Mouse (Mus musculus) embryonic facial prominence, embryonic 10.5 days (tissue): ENCODE measurements at regions not wholly inside any gene's neighbourhood (a gene's known extent, or its start where the extent isn't known, plus 50 kb on each side); places are given as distances from the start of the nearest gene placed in this dataset.

Experiments used
- DNase-seq: peaks from one replicate; pipeline ENCODE4 v3.0.0-alpha.2; 2017; ENCODE audit warnings: low spot score
- H3K27ac ChIP-seq: fragments of 300-500 bp; sonication (generic); replicated peaks from 2 replicates; pipeline ENCODE4 v1.5.1; 2016; ENCODE audit warnings: mild to moderate bottlenecking
- H3K27me3 ChIP-seq: fragments of 300-500 bp; sonication (generic); replicated peaks from 2 replicates; pipeline ENCODE4 v1.6.1; 2016; ENCODE audit warnings: low read depth, mild to moderate bottlenecking; ENCODE audit not compliant: poor library complexity, severe bottlenecking
- H3K36me3 ChIP-seq: fragments of 300-500 bp; sonication (generic); replicated peaks from 2 replicates; pipeline ENCODE4 v1.6.1; 2016; ENCODE audit warnings: mild to moderate bottlenecking, moderate library complexity
- H3K4me1 ChIP-seq: fragments of 300-500 bp; sonication (generic); 2 replicates; pipeline ENCODE4 v1.6.1; 2016
- H3K4me3 ChIP-seq: fragments of 300-500 bp; sonication (generic); 2 replicates; pipeline ENCODE4 v1.5.1; 2016; ENCODE audit warnings: mild to moderate bottlenecking, moderate library complexity
- H3K9me3 ChIP-seq: fragments of 300-500 bp; sonication (generic); 2 replicates; pipeline ENCODE4 v1.6.1; 2016; ENCODE audit warnings: mild to moderate bottlenecking
- WGBS: fragments of 180-500 bp; shearing (Covaris S2); methylation state at CpG from one replicate; pipeline ENCODE4 v1.1.7; 2016; 5-methylcytosine and 5-hydroxymethylcytosine counted together

GRCm38 (mm10) chr15:70675549-70675948, 3158.8 kb upstream of the Gm6569 start:
- Histone ChIP-seq H3K27me3 (no peaks in the 10 kb centered on the region), H3K9me3 (no peaks in the 10 kb centered on the region), H3K4me1 (no peaks in the 10 kb centered on the region), H3K4me3 (no peak overlapping the region), H3K27ac (no peak overlapping the region), H3K36me3 (no peaks in the 10 kb centered on the region)
- DNase-seq = no peak
- WGBS = 80% methylated on average over 1 of the region's 1 CpGs

DNA sequence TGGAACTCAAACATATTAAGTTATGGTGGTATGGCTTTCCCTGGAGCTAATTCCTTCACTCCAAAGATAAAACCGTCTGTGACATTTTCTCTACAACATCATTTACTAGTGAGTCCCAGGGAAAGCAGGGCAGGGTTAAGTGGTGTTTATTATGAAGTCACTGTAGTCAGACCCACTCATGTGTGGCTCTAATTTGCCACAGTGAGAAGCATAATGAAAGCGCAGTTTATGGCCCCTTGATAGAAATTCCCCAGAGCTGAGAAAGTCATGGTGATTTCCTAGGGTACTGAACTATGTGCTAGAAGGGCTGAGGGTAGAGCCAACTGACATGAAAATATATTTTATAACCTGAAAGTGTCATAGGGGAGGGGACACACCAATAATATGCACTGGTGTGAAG, 3129.8 kb upstream of the Gm6569 start:
- no peaks in the 10 kb centered on the region for H3K27me3 ChIP-seq
- no peaks in the 10 kb centered on the region for H3K4me1 ChIP-seq
- no peak overlapping the region for H3K4me3 ChIP-seq
- H3K27ac ChIP-seq = no peak overlapping the region
- no peaks in the 10 kb centered on the region for H3K36me3 ChIP-seq
- no peaks in the 10 kb centered on the region for H3K9me3 ChIP-seq
- 86% methylated on average over 2 of the region's 2 CpGs for WGBS
- DNase-seq = no peak

GRCm38 (mm10) chr15:70713736-70714135, 3120.6 kb upstream of the Gm6569 start:
- peak; percentile 14 for DNase-seq
- Histone ChIP-seq H3K9me3 (no peaks in the 10 kb centered on the region), H3K27ac (no peak overlapping the region), H3K4me3 (no peak overlapping the region), H3K4me1 (no peaks in the 10 kb centered on the region), H3K27me3 (no peaks in the 10 kb centered on the region), H3K36me3 (no peaks in the 10 kb centered on the region)

GRCm38 (mm10) chr15:70727361-70727885, 3106.9 kb upstream of the Gm6569 start:
- Histone ChIP-seq H3K27me3 (no peaks in the 10 kb centered on the region), H3K4me3 (no peak overlapping the region), H3K36me3 (no peaks in the 10 kb centered on the region), H3K27ac (no peak overlapping the region), H3K9me3 (no peaks in the 10 kb centered on the region), H3K4me1 (no peaks in the 10 kb centered on the region)
- no peak for DNase-seq
- 89% methylated on average over 1 of the region's 1 CpGs for WGBS

GRCm38 (mm10) chr15:70727956-70728355, 3106.4 kb upstream of the Gm6569 start:
- Histone ChIP-seq H3K9me3 (no peaks in the 10 kb centered on the region), H3K4me3 (no peak overlapping the region), H3K27ac (no peak overlapping the region), H3K4me1 (no peaks in the 10 kb centered on the region), H3K36me3 (no peaks in the 10 kb centered on the region), H3K27me3 (no peaks in the 10 kb centered on the region)
- DNase-seq = no peak
- 84% methylated on average over 1 of the region's 1 CpGs for WGBS

GRCm38 (mm10) chr15:70744239-70744638, 3090.1 kb upstream of the Gm6569 start:
- Histone ChIP-seq H3K36me3 (no peaks in the 10 kb centered on the region), H3K9me3 (no peaks in the 10 kb centered on the region), H3K4me1 (no peaks in the 10 kb centered on the region), H3K4me3 (no peak overlapping the region), H3K27ac (no peak overlapping the region), H3K27me3 (no peaks in the 10 kb centered on the region)
- DNase-seq = no peak

GRCm38 (mm10) chr15:70764045-70764444, 3070.3 kb upstream of the Gm6569 start:
- DNase-seq = no peak
- 44% methylated on average over 1 of the region's 1 CpGs for WGBS
- no peaks in the 10 kb centered on the region for H3K9me3 ChIP-seq
- no peaks in the 10 kb centered on the region for H3K36me3 ChIP-seq
- H3K27ac ChIP-seq = no peak overlapping the region
- H3K4me3 ChIP-seq = no peak overlapping the region
- H3K4me1 ChIP-seq = no peaks in the 10 kb centered on the region
- no peaks in the 10 kb centered on the region for H3K27me3 ChIP-seq

GRCm38 (mm10) chr15:70764513-70764912, 3069.8 kb upstream of the Gm6569 start:
- DNase-seq = no peak
- 73% methylated on average over 1 of the region's 1 CpGs for WGBS
- Histone ChIP-seq H3K36me3 (no peaks in the 10 kb centered on the region), H3K27ac (no peak overlapping the region), H3K9me3 (no peaks in the 10 kb centered on the region), H3K4me1 (no peaks in the 10 kb centered on the region), H3K27me3 (no peaks in the 10 kb centered on the region), H3K4me3 (no peak overlapping the region)

- Histone ChIP-seq H3K36me3 (no peaks in the 10 kb centered on the region), H3K4me1 (no peaks in the 10 kb centered on the region), H3K4me3 (no peak overlapping the region), H3K27me3 (no peaks in the 10 kb centered on the region), H3K9me3 (no peaks in the 10 kb centered on the region), H3K27ac (no peak overlapping the region)
- no peak for DNase-seq
Measured at GRCm38 (mm10) chr15:70765471-70765870, 3068.9 kb upstream of the Gm6569 start.
